Mouse (Mus musculus): ENCODE data around the gene Olfr1323.

Gene Olfr1323

DNA sequence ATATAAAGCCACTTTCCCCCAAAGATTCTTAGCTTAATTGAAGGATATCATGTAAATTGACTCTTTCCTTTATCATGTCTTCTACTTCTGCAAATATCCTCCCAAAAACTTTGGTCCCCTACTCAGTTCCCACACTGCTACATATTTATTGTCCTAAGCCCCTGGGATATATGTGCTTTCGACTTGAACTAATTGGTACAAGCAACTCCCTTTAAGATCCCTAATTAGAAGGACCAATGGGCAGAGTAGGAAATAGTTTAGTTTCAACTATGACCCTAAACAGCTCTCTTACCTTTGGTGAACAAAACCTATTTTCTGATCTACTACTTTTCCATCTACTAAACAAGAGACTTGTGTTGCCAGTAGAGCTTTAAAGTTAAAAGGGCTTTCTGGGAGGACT, at the start of gene Olfr1323:
Gene Olfr1323, minus strand, starts transcription at position 101 of the 400 bp plus-strand sequence.
- H3K9me3 ChIP-seq (ENCODE audit: low read length), result no peaks in the 10 kb centered on the region
- no peaks in the 10 kb centered on the region for H3K4me1 ChIP-seq (replicated peaks; ENCODE audit: low read depth, low read length)
- TF ChIP-seq POU5F1 (IDR thresholded peaks at IDR 0.05; ENCODE audit: borderline replicate concordance, low read length), result no peak
- TF ChIP-seq CTCF (conservative IDR thresholded peaks at IDR 0.05; ENCODE audit: low read length), result no peak
- TF ChIP-seq NANOG (IDR thresholded peaks at IDR 0.05; ENCODE audit: borderline replicate concordance, low read length), result no peak
- H3K27me3 ChIP-seq (ENCODE audit: insufficient read depth, low read length), result no peaks in the 10 kb centered on the region
- no peak within 1 kb of the TSS for H3K4me3 ChIP-seq (replicated peaks; ENCODE audit: low read length)
- no peaks in the 10 kb centered on the region for H3K36me3 ChIP-seq (ENCODE audit: insufficient read depth, low read length)

GRCm38 (mm10) chrX:50012242-50012641, 6.9 kb downstream of the Olfr1323 start:
- H3K36me3 ChIP-seq (ENCODE audit: insufficient read depth, low read length), result no peaks in the 10 kb centered on the region
- H3K4me3 ChIP-seq (replicated peaks; ENCODE audit: low read length), result no peak overlapping the region
- H3K27me3 ChIP-seq (ENCODE audit: insufficient read depth, low read length), result no peaks in the 10 kb centered on the region
- no peaks in the 10 kb centered on the region for H3K9me3 ChIP-seq (ENCODE audit: low read length)
- TF ChIP-seq CTCF (conservative IDR thresholded peaks at IDR 0.05; ENCODE audit: low read length) (no peak), POU5F1 (IDR thresholded peaks at IDR 0.05; ENCODE audit: borderline replicate concordance, low read length) (no peak), NANOG (IDR thresholded peaks at IDR 0.05; ENCODE audit: borderline replicate concordance, low read length) (no peak)
- H3K4me1 ChIP-seq (replicated peaks; ENCODE audit: low read depth, low read length), result no peaks in the 10 kb centered on the region
